Mouse (Mus musculus) liver (tissue): Measurements from ENCODE around the gene Gpsm2.
"Not testable (repeated sequence)": the region's sequence is repeated elsewhere in the genome, so short reads cannot be mapped to it uniquely, and the experiment has no call there.

Source experiments
- DNase-seq: peaks from one replicate; pipeline ENCODE4 v3.0.0-alpha.2; 2020; ENCODE audit warnings: mixed read lengths

Gpsm2 gene

GRCm38 (mm10) chr3:108653710-108654379, 68.3 kb downstream of the Gpsm2 start, which contains the start of gene Clcc1:
Gene Clcc1 (plus strand): TSS chr3:108653913.
- DNase-seq, result peak; percentile 94

GRCm38 (mm10) chr3:108652866-108653642, 69.1 kb downstream of the Gpsm2 start:
- peak; percentile 13 for DNase-seq

DNA sequence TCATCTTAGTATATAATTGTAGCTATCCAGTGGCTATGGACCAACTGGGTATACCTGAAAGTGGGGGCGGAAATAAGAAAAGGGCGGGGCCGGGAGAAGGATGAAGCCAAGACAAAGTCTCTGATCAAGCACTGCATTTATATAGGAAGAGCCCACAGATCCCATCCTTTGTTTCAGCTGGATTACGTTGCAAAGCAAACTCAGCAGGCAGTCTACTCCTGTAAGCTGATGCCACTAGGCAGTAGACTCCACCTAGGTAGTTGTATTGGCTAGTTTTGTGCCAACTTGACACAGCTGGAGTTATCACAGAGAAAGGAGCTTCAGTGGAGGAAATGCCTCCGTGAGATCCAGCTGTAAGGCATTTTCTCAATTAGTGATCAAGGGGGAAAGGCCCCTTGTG, 74.4 kb downstream of the Gpsm2 start:
- DNase-seq, result not testable (repeated sequence)

GRCm38 (mm10) chr3:108646036-108646435, 76.1 kb downstream of the Gpsm2 start:
- no peak for DNase-seq

DNA sequence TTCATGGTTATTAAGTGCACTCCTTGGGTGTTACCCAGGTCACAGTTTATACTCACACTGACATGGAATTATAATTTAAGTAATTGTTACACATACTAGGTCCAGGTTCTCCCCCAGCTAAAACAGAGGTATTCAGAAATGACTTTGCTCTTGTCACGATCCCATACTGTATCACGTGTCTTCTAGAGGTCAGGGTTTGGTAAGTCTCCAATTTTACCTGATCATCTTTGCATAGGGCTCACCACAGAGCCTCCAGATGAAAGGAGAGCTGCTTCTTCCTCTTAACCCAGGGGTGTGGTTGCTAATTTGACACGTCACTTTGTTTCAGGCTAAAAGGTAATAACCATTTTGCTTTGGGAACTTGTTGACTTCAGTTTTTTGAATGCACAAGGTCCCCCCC, 77.3 kb downstream of the Gpsm2 start:
- no peak for DNase-seq

DNA sequence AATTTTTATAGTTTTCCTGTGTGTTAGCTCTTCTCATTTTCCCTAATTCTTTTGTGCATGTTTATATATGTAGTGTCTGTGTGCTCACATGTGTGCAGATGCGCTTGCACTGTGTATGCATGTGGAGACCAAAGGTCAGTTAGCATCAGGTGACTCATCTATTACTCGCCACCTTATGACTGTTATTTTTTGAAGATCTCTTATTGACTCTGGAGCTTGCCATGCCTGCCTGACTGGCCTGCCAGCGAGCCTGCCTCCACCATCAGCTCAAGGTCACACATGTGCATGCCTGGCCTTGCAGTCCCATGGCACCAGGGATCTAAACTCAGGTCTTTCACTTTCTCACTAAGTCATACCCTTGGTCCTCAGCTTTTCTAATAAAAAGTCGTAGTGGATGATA, 81.1 kb downstream of the Gpsm2 start:
- DNase-seq, result no peak

GRCm38 (mm10) chr3:108639412-108639811, 82.7 kb downstream of the Gpsm2 start:
- no peak for DNase-seq

DNA sequence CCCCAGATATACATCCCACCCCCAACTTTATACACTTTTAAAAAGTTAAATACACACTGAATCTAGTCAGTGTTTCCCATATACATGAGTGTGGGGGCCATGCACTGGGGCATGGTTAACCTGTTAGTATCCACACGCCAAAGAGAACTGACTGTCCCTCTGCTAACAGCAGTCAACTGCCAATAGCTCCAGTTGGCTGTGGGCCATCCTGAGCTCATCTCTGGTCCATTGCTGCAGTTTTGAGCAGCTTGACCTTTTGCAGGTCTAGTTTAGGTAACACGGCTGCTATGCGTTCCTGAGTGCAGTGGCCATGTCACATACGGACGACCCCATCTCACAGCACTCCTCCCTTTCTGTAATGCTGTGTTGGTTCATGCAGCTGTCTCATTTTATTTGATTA, 87.3 kb downstream of the Gpsm2 start:
- no peak for DNase-seq
